Mouse (Mus musculus) neural tube, embryonic 11.5 days (tissue): ENCODE data around the gene Inf2. TPM values are rescaled to one million over a fixed set of nuclear protein-coding genes. Genes with fewer than 3 reads are reported as not detected.

Experiments used
- ATAC-seq: fragments of 200-750 bp; cut with Nextera tagmentation; 2 replicates; pipeline ENCODE4 v1.8.0; 2017; ENCODE audit warnings: moderate number of reproducible peaks, mild to moderate bottlenecking, moderate TSS enrichment, moderate library complexity; ENCODE audit not compliant: insufficient read depth, low FRiP score, low TSS enrichment
- DNase-seq: peaks from one replicate; pipeline ENCODE4 v3.0.0-alpha.2; 2015; ENCODE audit warnings: low spot score
- H3K27ac ChIP-seq: fragments of 300-500 bp; sonication (generic); 2 replicates; pipeline ENCODE4 v1.5.1; 2014; ENCODE audit warnings: low read depth, mild to moderate bottlenecking, low read length
- H3K27me3 ChIP-seq: fragments of 300-500 bp; sonication (generic); 2 replicates; pipeline ENCODE4 v1.6.1; 2014; ENCODE audit warnings: mild to moderate bottlenecking, low read length, mixed read lengths; ENCODE audit not compliant: control insufficient read depth, insufficient read depth
- H3K36me3 ChIP-seq: fragments of 300-500 bp; sonication (generic); 2 replicates; pipeline ENCODE4 v1.6.1; 2014; ENCODE audit warnings: mild to moderate bottlenecking, low read length, moderate library complexity, mixed read lengths; ENCODE audit not compliant: control insufficient read depth, insufficient read depth
- H3K4me1 ChIP-seq: fragments of 300-500 bp; sonication (generic); 2 replicates; pipeline ENCODE4 v1.6.1; 2014; ENCODE audit warnings: low read length, mixed read lengths; ENCODE audit not compliant: control insufficient read depth, insufficient read depth
- H3K4me2 ChIP-seq: fragments of 300-500 bp; sonication (generic); 2 replicates; pipeline ENCODE4 v1.6.1; 2014; ENCODE audit warnings: low read depth, mild to moderate bottlenecking, moderate library complexity
- H3K4me3 ChIP-seq: fragments of 300-500 bp; sonication (generic); 2 replicates; pipeline ENCODE4 v1.5.1; 2014; ENCODE audit warnings: low read depth, low read length
- H3K9ac ChIP-seq: fragments of 300-500 bp; sonication (generic); 2 replicates; pipeline ENCODE4 v1.6.1; 2014; ENCODE audit warnings: mild to moderate bottlenecking, low read length
- H3K9me3 ChIP-seq: fragments of 300-500 bp; sonication (generic); 2 replicates; pipeline ENCODE4 v1.6.1; 2016; ENCODE audit warnings: low read length; ENCODE audit not compliant: control insufficient read depth
- WGBS: fragments of 180-500 bp; shearing (Covaris S2); extraction: QIAGEN DNeasy Blood & Tissue Kit; methylation state at CpG from one replicate; pipeline ENCODE4 v1.1.7; 2014; 5-methylcytosine and 5-hydroxymethylcytosine counted together
- polyA plus RNA-seq: library from polyadenylated mRNA; unstranded; fragments of >200 nt; fragmentation: Nextera tagmentation; extraction: Ambion mirVana; gene quantifications from 2 replicates; pipeline ENCODE4 v1.2.1, GENCODE M21; 2014

The Inf2 gene
- polyA plus RNA-seq, 1 experiment from 2014 or later, result 1.9 TPM

- no peak overlapping the region for H3K4me2 ChIP-seq
- H3K9me3 ChIP-seq, result no peaks in the 10 kb centered on the region
- no peaks in the 10 kb centered on the region for H3K4me1 ChIP-seq
- DNase-seq, result no peak
- H3K4me3 ChIP-seq, result no peak overlapping the region
- WGBS, result 82% methylated on average over 6 of the region's 6 CpGs
- H3K36me3 ChIP-seq, result no peaks in the 10 kb centered on the region
- no peaks in the 10 kb centered on the region for H3K27me3 ChIP-seq
- no peak overlapping the region for H3K27ac ChIP-seq
- H3K9ac ChIP-seq, result no peak overlapping the region
- ATAC-seq, result no peak
Observed at GRCm38 (mm10) chr12:112578296-112579090, 10.1 kb upstream of the Inf2 start.

GRCm38 (mm10) chr12:112579430-112579829 is 9.2 kb upstream of the Inf2 start:
- H3K4me2 ChIP-seq, result no peak overlapping the region
- no peaks in the 10 kb centered on the region for H3K27me3 ChIP-seq
- H3K4me1 ChIP-seq, result no peaks in the 10 kb centered on the region
- WGBS, result 61% methylated on average over 5 of the region's 5 CpGs
- no peaks in the 10 kb centered on the region for H3K36me3 ChIP-seq
- H3K9me3 ChIP-seq, result no peaks in the 10 kb centered on the region
- H3K27ac ChIP-seq, result no peak overlapping the region
- no peak overlapping the region for H3K9ac ChIP-seq
- DNase-seq (no peak), ATAC-seq (no peak)
- no peak overlapping the region for H3K4me3 ChIP-seq

DNA sequence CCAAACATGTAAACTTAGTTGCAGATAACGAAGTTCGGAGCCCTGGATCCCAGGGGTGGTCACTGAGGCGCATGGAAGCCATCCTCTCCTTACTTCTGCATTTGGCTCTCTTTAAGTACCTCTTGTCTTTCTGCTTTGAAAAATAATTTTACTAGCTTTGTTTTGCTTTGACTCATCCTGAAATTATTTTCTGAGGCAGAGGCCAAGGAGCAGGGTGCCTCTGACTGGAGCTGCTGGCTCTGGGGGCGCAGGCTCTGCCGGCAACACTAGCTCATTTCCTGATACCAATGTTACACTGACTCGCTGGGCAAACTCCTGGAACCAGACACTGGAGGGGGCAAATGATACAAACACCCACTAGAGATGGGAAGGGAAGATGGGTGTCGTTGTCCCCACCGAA is 8.7 kb upstream of the Inf2 start:
- Histone ChIP-seq H3K9me3 (no peaks in the 10 kb centered on the region), H3K27ac (no peak overlapping the region), H3K9ac (no peak overlapping the region), H3K4me1 (no peaks in the 10 kb centered on the region), H3K4me3 (no peak overlapping the region), H3K36me3 (no peaks in the 10 kb centered on the region), H3K4me2 (no peak overlapping the region), H3K27me3 (no peaks in the 10 kb centered on the region)
- DNase-seq (no peak), ATAC-seq (no peak)
- 92% methylated on average over 8 of the region's 8 CpGs for WGBS

GRCm38 (mm10) chr12:112581113-112581512 is 7.5 kb upstream of the Inf2 start:
- Histone ChIP-seq H3K9me3 (no peaks in the 10 kb centered on the region), H3K27me3 (no peaks in the 10 kb centered on the region), H3K9ac (no peak overlapping the region), H3K4me3 (no peak overlapping the region), H3K4me2 (no peak overlapping the region), H3K36me3 (no peaks in the 10 kb centered on the region), H3K4me1 (no peaks in the 10 kb centered on the region), H3K27ac (no peak overlapping the region)
- ATAC-seq, result no peak
- no peak for DNase-seq
- WGBS, result 79% methylated on average over 3 of the region's 3 CpGs

- ATAC-seq (no peak), DNase-seq (no peak)
- Histone ChIP-seq H3K9me3 (no peaks in the 10 kb centered on the region), H3K36me3 (no peaks in the 10 kb centered on the region), H3K4me1 (peaks cover 10% of the 10 kb centered on the region; the same call in 1 of the 2 replicates), H3K4me3 (no peak overlapping the region), H3K27ac (no peak overlapping the region), H3K27me3 (peaks cover 23% of the 10 kb centered on the region), H3K9ac (no peak overlapping the region), H3K4me2 (no peak overlapping the region)
- WGBS, result 66% methylated on average over 7 of the region's 7 CpGs
Observed at GRCm38 (mm10) chr12:112584954-112585353, 3.6 kb upstream of the Inf2 start.

GRCm38 (mm10) chr12:112585924-112586538 is 2.6 kb upstream of the Inf2 start:
- H3K9ac ChIP-seq, result no peak overlapping the region
- no peaks in the 10 kb centered on the region for H3K36me3 ChIP-seq
- no peak for DNase-seq
- WGBS, result 68% methylated on average over 7 of the region's 7 CpGs
- peaks cover 10% of the 10 kb centered on the region; the same call in 1 of the 2 replicates for H3K4me1 ChIP-seq
- H3K4me3 ChIP-seq, result no peak overlapping the region
- peaks cover 26% of the 10 kb centered on the region for H3K27me3 ChIP-seq
- ATAC-seq, result no peak
- H3K9me3 ChIP-seq, result no peaks in the 10 kb centered on the region
- no peak overlapping the region for H3K27ac ChIP-seq
- no peak overlapping the region for H3K4me2 ChIP-seq

DNA sequence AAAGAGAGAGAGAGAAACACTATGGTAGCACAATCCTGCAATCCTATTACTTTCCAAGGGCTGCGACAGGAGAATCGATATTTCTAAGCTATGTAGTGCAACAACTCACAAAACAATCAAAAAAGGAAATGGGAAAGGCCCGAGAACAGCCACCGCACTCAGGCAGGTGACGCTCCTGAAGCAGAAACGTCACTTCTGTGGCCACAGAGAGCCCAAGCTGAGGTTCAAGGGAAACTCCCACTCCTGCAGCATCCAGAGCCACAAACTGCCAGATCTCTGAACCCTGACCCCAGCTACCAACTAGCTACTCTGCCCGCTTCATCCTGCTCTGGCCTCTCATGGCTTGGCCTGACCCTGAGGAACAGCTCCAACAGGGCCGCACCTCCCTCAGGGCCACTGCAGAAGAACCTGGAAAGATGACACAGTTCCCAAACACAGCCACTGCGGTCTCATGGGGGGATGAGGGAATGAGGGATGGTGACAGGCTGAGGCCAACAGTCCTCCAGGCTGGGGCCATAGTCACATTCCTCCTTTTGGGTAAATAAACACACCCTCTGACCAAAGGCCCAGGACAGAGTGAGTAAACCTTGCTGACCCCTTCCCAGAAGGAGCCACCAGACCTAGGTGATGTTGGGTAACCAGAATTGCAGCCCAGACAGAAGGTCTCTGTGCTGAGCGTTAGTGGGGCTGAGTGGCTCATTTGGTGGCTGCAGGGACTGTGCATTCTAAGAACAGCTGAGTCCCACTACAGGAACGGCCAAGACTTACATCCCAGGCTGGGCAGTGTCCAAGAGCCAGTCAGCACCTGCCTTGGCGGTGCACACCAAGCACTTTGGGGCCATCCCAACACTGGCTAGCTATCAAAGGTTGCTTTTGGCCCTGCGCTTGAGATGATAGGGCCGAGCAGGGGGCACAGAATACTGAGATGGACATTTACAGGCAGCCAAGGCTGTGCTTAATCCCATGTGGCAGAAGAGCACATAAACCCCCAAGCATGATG is 1.2 kb upstream of the Inf2 start:
- no peak overlapping the region for H3K4me3 ChIP-seq
- H3K27me3 ChIP-seq, result peaks cover 26% of the 10 kb centered on the region

GRCm38 (mm10) chr12:112589491-112590191 is 1.1 kb downstream of the Inf2 start:
- H3K4me2 ChIP-seq, result peak overlapping the region; percentile 87
- DNase-seq (no peak), ATAC-seq (no peak)
- peaks cover 10% of the 10 kb centered on the region; the same call in 1 of the 2 replicates for H3K4me1 ChIP-seq
- H3K27ac ChIP-seq, result no peak overlapping the region
- no peaks in the 10 kb centered on the region for H3K9me3 ChIP-seq
- peak overlapping the region; percentile 44 for H3K4me3 ChIP-seq
- 55% methylated on average over 8 of the region's 8 CpGs for WGBS
- no peaks in the 10 kb centered on the region for H3K36me3 ChIP-seq
- H3K9ac ChIP-seq, result peak overlapping the region; percentile 50; the same call in 1 of the 2 replicates
- peaks cover 26% of the 10 kb centered on the region for H3K27me3 ChIP-seq

More for the DNA sequence above, 1.2 kb upstream of the Inf2 start:
- Histone ChIP-seq H3K9ac (no peak overlapping the region), H3K9me3 (no peaks in the 10 kb centered on the region), H3K36me3 (no peaks in the 10 kb centered on the region), H3K4me1 (peaks cover 10% of the 10 kb centered on the region; the same call in 1 of the 2 replicates), H3K27ac (no peak overlapping the region), H3K4me2 (peak overlapping the region; percentile 87; the same call in 1 of the 2 replicates)
- ATAC-seq, result no peak
- 73% methylated on average over 14 of the region's 14 CpGs for WGBS
- DNase-seq, result no peak
